Mouse (Mus musculus) cortical plate, adult 2 months (tissue): Measurements from ENCODE around the gene Stxbp6. TPM values are rescaled to one million over a fixed set of nuclear protein-coding genes. Genes with fewer than 3 reads are reported as not detected.
"Not testable (repeated sequence)": the region's sequence is repeated elsewhere in the genome, so short reads cannot be mapped to it uniquely, and the experiment has no call there.

ENCODE experiments used
- H3K27ac ChIP-seq: fragments of 200-500 bp; 2 replicates; pipeline ENCODE4 v1.5.1; 2012; ENCODE audit warnings: low read length, control low read depth, inconsistent platforms; ENCODE audit not compliant: insufficient read depth
- H3K4me1 ChIP-seq: fragments of 200-500 bp; 2 replicates; pipeline ENCODE4 v1.6.1; 2011; ENCODE audit warnings: low read length; ENCODE audit not compliant: control insufficient read depth, insufficient read depth
- H3K4me3 ChIP-seq: fragments of 200-500 bp; 2 replicates; pipeline ENCODE4 v1.5.1; 2011; ENCODE audit warnings: mild to moderate bottlenecking, low read length, control low read depth; ENCODE audit not compliant: insufficient read depth
- CTCF ChIP-seq: fragments of 200-500 bp; IDR thresholded peaks from 2 replicates; pipeline ENCODE4 v1.5.1; 2011; ENCODE audit warnings: mild to moderate bottlenecking, control low read depth, low read length; ENCODE audit not compliant: insufficient read depth; ENCODE audit errors: extremely low read depth
- POLR2A ChIP-seq: fragments of 200-500 bp; IDR thresholded peaks from 2 replicates; pipeline ENCODE4 v1.6.1; 2011; ENCODE audit warnings: mild to moderate bottlenecking, low read length, control low read depth; ENCODE audit not compliant: insufficient read depth; ENCODE audit errors: extremely low read depth
- polyA plus RNA-seq: library from polyadenylated mRNA; depleted of rRNA; stranded (reverse); fragments of >200 nt; gene quantifications from 2 replicates; pipeline ENCODE4 v1.2.3, GENCODE M21; 2012

The Stxbp6 gene
- polyA plus RNA-seq, 1 experiment, result 47.0 TPM

DNA sequence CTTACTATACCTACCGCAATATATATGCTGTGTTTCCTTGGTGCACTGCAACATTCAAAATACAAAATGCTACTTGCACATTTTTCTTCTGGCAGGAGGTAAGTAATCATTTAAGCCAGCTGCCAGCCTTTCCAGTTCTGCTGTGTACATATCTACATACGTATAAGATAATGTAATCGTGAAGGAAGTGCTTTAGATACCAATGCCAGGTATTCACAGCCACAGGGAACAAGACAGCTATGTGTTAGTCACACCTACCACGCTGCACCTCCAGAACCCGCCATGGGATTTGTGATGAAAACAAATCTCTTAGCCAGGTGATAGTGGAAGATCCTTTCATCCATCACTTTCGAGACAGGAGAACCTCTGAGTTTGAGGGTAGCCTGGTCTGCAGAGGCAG lies 13.7 kb downstream of the Stxbp6 start:
- H3K4me1 ChIP-seq, result no peaks in the 10 kb centered on the region; the same call in 1 of the 2 replicates
- no peak overlapping the region for H3K4me3 ChIP-seq
- TF ChIP-seq POLR2A (no peak), CTCF (no peak)
- H3K27ac ChIP-seq, result no peak overlapping the region

DNA sequence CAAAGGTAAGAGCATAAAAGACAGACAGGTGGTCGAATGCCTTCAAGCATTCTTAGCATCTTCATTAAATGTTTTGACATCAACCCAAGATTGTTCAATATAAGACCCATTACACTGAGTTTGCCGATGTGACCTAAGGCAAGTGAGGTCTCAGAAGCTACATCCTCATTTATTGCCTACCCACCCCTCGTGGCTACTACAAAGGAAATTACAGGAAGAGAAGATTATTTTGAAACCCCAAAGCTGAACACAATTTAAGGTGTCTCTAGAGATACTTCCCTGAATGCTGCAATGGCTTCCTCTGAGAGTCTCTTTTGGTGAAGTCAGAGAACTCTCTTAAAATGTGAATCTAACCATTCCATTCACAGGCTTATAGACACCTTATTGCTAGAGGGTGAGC lies 16.5 kb downstream of the Stxbp6 start:
- Histone ChIP-seq H3K4me3 (no peak overlapping the region), H3K27ac (no peak overlapping the region), H3K4me1 (peaks cover 2% of the 10 kb centered on the region; the same call in 1 of the 2 replicates)
- no peak for TF ChIP-seq POLR2A

GRCm38 (mm10) chr12:45056372-45056771 lies 18.1 kb downstream of the Stxbp6 start:
- H3K4me1 ChIP-seq, result peaks cover 4% of the 10 kb centered on the region

GRCm38 (mm10) chr12:45053319-45053718 lies 21.2 kb downstream of the Stxbp6 start:
- TF ChIP-seq POLR2A, result no peak
- TF ChIP-seq CTCF, result no peak
- H3K4me1 ChIP-seq, result peaks cover 4% of the 10 kb centered on the region
- H3K27ac ChIP-seq, result no peak overlapping the region
- no peak overlapping the region for H3K4me3 ChIP-seq

More at GRCm38 (mm10) chr12:45056372-45056771, 18.1 kb downstream of the Stxbp6 start:
- Histone ChIP-seq H3K4me3 (no peak overlapping the region), H3K27ac (no peak overlapping the region; the same call in 1 of the 2 replicates)
- no peak for TF ChIP-seq CTCF
- TF ChIP-seq POLR2A, result no peak

GRCm38 (mm10) chr12:45052860-45053259 lies 21.6 kb downstream of the Stxbp6 start:
- Histone ChIP-seq H3K4me3 (no peak overlapping the region), H3K4me1 (peaks cover 4% of the 10 kb centered on the region), H3K27ac (no peak overlapping the region)
- TF ChIP-seq POLR2A, result no peak
- no peak for TF ChIP-seq CTCF

GRCm38 (mm10) chr12:45049894-45050293 lies 24.6 kb downstream of the Stxbp6 start:
- Histone ChIP-seq H3K27ac (no peak overlapping the region), H3K4me1 (peaks cover 4% of the 10 kb centered on the region), H3K4me3 (no peak overlapping the region)
- TF ChIP-seq POLR2A (no peak), CTCF (no peak)

DNA sequence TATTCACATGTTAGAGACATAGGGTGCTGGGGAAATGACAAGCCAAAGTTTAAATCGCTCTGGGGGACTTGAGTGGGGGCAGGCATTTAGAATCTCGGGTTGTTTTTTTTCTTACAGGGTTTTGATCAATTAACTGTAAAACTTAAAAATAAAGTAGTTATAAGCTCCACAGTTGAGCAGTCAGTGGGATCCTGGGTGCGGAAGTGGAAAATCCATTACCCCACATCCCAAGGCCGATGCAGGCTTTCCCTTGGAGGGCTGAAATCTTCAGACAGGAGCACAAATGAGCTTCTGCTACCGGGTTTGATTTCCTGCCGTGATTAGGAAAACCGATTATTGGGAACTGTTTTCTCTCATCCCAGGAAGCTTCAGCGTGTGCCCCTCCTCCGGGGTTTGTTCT lies 26.8 kb downstream of the Stxbp6 start:
- H3K27ac ChIP-seq, H3K4me1 ChIP-seq, H3K4me3 ChIP-seq: not testable (repeated sequence)

- Histone ChIP-seq H3K4me3 (no peak overlapping the region), H3K27ac (no peak overlapping the region), H3K4me1 (peaks cover 4% of the 10 kb centered on the region; the same call in 1 of the 2 replicates)
- no peak for TF ChIP-seq CTCF
- no peak for TF ChIP-seq POLR2A
Measured at GRCm38 (mm10) chr12:45047172-45047571, 27.3 kb downstream of the Stxbp6 start.

DNA sequence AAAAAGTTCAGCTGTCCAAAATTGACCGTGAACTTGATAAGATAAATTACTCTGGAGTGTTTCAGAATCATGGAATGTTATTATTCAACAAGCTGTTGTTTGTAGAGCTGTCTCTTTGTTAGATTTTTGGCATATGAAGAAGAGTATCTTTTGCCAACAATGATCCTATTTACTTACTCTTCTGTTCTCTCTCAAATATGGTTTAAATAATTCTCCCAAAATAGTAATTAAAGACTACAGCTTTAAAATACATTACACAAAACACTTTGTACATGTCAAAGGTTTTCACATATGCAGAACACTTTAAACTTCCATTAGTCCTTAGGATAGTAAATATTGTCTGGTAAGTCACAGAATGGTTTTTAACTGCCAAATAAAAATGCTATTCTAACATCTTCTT lies 29.9 kb downstream of the Stxbp6 start:
- H3K4me1 ChIP-seq, result peaks cover 4% of the 10 kb centered on the region; the same call in 1 of the 2 replicates
- H3K27ac ChIP-seq, result no peak overlapping the region
- H3K4me3 ChIP-seq, result no peak overlapping the region
- TF ChIP-seq POLR2A (no peak), CTCF (no peak)

DNA sequence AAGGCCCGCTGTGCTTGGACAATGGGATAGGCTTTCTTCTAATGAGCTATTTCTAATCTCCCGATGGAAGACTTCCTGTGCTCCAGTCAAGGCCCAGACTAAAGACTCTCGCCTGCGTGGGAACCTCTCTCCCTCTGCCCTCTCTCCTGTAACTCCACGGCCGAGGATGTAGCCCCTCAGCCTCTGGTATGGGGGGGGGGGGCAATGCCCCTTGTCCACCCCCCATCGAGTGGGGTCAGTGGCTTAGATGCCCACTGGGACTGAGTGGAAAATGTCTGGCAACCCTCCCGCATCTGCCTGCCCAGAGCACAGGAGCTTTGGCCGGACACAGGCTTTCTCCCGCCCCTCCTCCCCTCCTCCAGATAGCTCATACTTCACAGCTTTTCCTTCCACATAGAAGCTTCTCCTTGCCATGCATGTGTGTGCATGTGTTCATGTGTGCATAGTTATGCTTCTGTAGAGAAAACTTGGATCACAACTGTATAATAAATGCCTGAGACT lies 31.9 kb downstream of the Stxbp6 start:
- TF ChIP-seq POLR2A, result no peak
- no peak for TF ChIP-seq CTCF
- Histone ChIP-seq H3K4me3 (no peak overlapping the region), H3K27ac (no peak overlapping the region), H3K4me1 (peaks cover 4% of the 10 kb centered on the region; the same call in 1 of the 2 replicates)

DNA sequence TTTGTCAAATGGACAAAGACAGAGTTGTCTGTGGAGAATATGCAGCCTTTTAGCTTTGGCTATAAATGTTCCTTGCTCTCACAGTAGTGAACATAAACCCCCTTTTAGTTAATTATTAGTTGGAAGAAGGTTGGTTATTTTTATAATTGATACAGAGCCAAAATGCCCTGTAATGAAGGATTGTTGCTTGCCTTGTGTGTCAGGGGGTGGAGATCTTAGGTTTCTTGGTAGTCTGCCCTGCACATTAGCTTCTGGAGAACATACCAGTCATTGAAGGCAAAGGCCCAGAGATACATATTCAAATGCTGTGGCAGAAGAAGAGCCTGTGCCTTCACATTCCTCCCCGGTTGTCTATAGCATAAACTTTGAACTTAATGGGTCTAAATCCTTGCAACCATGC lies 37.0 kb downstream of the Stxbp6 start:
- no peaks in the 10 kb centered on the region; the same call in 1 of the 2 replicates for H3K4me1 ChIP-seq
- TF ChIP-seq CTCF (no peak), POLR2A (no peak)
- H3K27ac ChIP-seq, result no peak overlapping the region
- H3K4me3 ChIP-seq, result no peak overlapping the region
